In genomic region chr7:45695098-45695497, GRCm38 (mm10) we compare ENCODE assay signal across 19 mouse cellular contexts. TPM values are rescaled to one million over a fixed set of nuclear protein-coding genes. Genes with fewer than 3 reads are reported as not detected.
A peak's percentile ranks its signal among the peaks of the same experiment; 100 is the strongest.
DNase-seq lines count a peak whose midpoint lies in the region; ATAC-seq and TF ChIP-seq lines count a peak whose summit lies in the region.
"Had no signal": no experiment of that assay in that cellular context is flagged by ENCODE, and none has a peak within 500 bp of the region (broad histone marks: within the 10 kb centered on the region; RNA-seq: fewer than 3 reads in every experiment).

No protein-coding gene starts in this region.

- TF ChIP-seq POLR2A in thymus, adult 2 months (IDR thresholded peaks at IDR 0.05; ENCODE audit: control insufficient read depth, extremely low read depth, insufficient read depth, low read length, poor library complexity), result no peak

- TF ChIP-seq CTCF in gastrocnemius, adult 2 months (IDR thresholded peaks at IDR 0.05), result no peak
- TF ChIP-seq CTCF in thymus, adult 2 months (IDR thresholded peaks at IDR 0.05; ENCODE audit: borderline replicate concordance, control insufficient read depth, extremely low read depth, insufficient read depth, low read length, poor library complexity), result no peak

- H3K4me3 ChIP-seq in gastrocnemius, adult 2 months, result no peak overlapping the region
- no peak overlapping the region for H3K4me3 ChIP-seq in thymus, adult 2 months (ENCODE audit: control insufficient read depth, insufficient read depth, low read length)
- no peak overlapping the region for H3K4me3 ChIP-seq in limb, embryonic 10.5 days
- H3K4me3 ChIP-seq in kidney, embryonic 15.5 days (replicated peaks), result no peak overlapping the region
- H3K4me3 ChIP-seq: erythroblast, embryonic 14.5 days; intestine, embryonic 15.5 days; liver, embryonic 12.5 days; midbrain, embryonic 15.5 days had no signal

- 6% methylated on average over 6 of the region's 6 CpGs for WGBS in thymus, adult 2 months
- 14% methylated on average over 6 of the region's 6 CpGs for WGBS in limb, embryonic 10.5 days
- WGBS in kidney, embryonic 15.5 days, result 14% methylated on average over 6 of the region's 6 CpGs

- H3K27ac ChIP-seq in gastrocnemius, adult 2 months, result no peak overlapping the region
- H3K27ac ChIP-seq in thymus, adult 2 months (ENCODE audit: control insufficient read depth, insufficient read depth, low read length), result no peak overlapping the region
- H3K27ac ChIP-seq in limb, embryonic 10.5 days, result peak overlapping the region; percentile 76
- no peak overlapping the region for H3K27ac ChIP-seq in kidney, embryonic 15.5 days
- H3K27ac ChIP-seq: intestine, embryonic 15.5 days; liver, embryonic 12.5 days; midbrain, embryonic 15.5 days had no signal

- no peak overlapping the region for H3K4me2 ChIP-seq in kidney, embryonic 15.5 days
- H3K4me2 ChIP-seq: intestine, embryonic 15.5 days; liver, embryonic 12.5 days; midbrain, embryonic 15.5 days had no signal

- peaks cover 12% of the 10 kb centered on the region for H3K4me1 ChIP-seq in thymus, adult 2 months (replicated peaks; ENCODE audit: control insufficient read depth, insufficient read depth, low read length)
- peaks cover 39% of the 10 kb centered on the region for H3K4me1 ChIP-seq in limb, embryonic 10.5 days
- peaks cover 13% of the 10 kb centered on the region for H3K4me1 ChIP-seq in kidney, embryonic 15.5 days

- peaks cover 11% of the 10 kb centered on the region; the same call in 1 of the 2 replicates for H3K27me3 ChIP-seq in thymus, adult 2 months (ENCODE audit: control insufficient read depth, insufficient read depth, low read length)
- H3K27me3 ChIP-seq in limb, embryonic 10.5 days (ENCODE audit: low read depth, poor library complexity, severe bottlenecking), result peaks cover 25% of the 10 kb centered on the region
- peaks cover 23% of the 10 kb centered on the region for H3K27me3 ChIP-seq in kidney, embryonic 15.5 days
- H3K27me3 ChIP-seq: midbrain, embryonic 15.5 days had no signal

- H3K9me3 ChIP-seq in limb, embryonic 10.5 days (replicated peaks), result no peaks in the 10 kb centered on the region
- no peaks in the 10 kb centered on the region for H3K9me3 ChIP-seq in kidney, embryonic 15.5 days (replicated peaks)
- H3K9me3 ChIP-seq: intestine, embryonic 15.5 days; liver, embryonic 12.5 days; midbrain, embryonic 15.5 days had no signal

- no peak overlapping the region for H3K9ac ChIP-seq in kidney, embryonic 15.5 days
- H3K9ac ChIP-seq: intestine, embryonic 15.5 days; liver, embryonic 12.5 days; midbrain, embryonic 15.5 days had no signal

- no peaks in the 10 kb centered on the region for H3K36me3 ChIP-seq in thymus, adult 2 months (ENCODE audit: control insufficient read depth, insufficient read depth, low read length)
- no peaks in the 10 kb centered on the region for H3K36me3 ChIP-seq in limb, embryonic 10.5 days
- no peaks in the 10 kb centered on the region for H3K36me3 ChIP-seq in kidney, embryonic 15.5 days
- H3K36me3 ChIP-seq: intestine, embryonic 15.5 days; liver, embryonic 12.5 days; midbrain, embryonic 15.5 days had no signal

- no peak for ATAC-seq in erythroblast, adult 5-6 weeks (replicated peaks; ENCODE audit: low FRiP score, poor library complexity, severe bottlenecking)
- no peak for ATAC-seq in kidney, embryonic 15.5 days (replicated peaks; ENCODE audit: low FRiP score)
- ATAC-seq: activated CD4-positive, CD25-positive, alpha-beta regulatory T cell, adult 4 months; intestine, embryonic 15.5 days; liver, embryonic 12.5 days; midbrain, embryonic 15.5 days had no signal

- intact Hi-C loops in gastrocnemius, postnatal 14 days (cut with DNase I; ENCODE audit: low total_unique reads), result no loop called here
- intact Hi-C loops in gastrocnemius, adult 2 months (cut with DNase I), result no loop called here
- intact Hi-C loops in left cerebral cortex, postnatal 14 days (cut with DNase I), result loop anchor here (5.0 kb wide), 1 partner anchor 53 kb away; no protein-coding TSS in a partner anchor

- peak; percentile 2 for DNase-seq in gastrocnemius, postnatal 14 days
- DNase-seq in gastrocnemius, adult 2 months, result no peak
- peak; percentile 53 for DNase-seq in thymus, postnatal 14 days
- no peak for DNase-seq in thymus, adult 2 months
- peak; percentile 76 for DNase-seq in limb, embryonic 10.5 days (ENCODE audit: low spot score)
- DNase-seq in left cerebral cortex, postnatal 14 days (ENCODE audit: low spot score in 2 of 2), result no peak
- DNase-seq: cerebellum, adult 9-10 months; kidney, postnatal 36 days; lung, postnatal 14 days; right cerebral cortex, postnatal 14 days had no signal

RNA-seq across cellular contexts. Expression of gene Sec1, which starts 0.9 kb away (rescaled TPM):
- under 1 TPM; 0.18 to 0.31 TPM for total RNA-seq in gastrocnemius, postnatal 14 days (2021)
- total RNA-seq in gastrocnemius, adult 2 months (2021), result under 1 TPM in 1 of 2 experiments, not detected in 1; 0.25 TPM
- 1.6 and 1.9 TPM in 2 replicates for polyA plus RNA-seq in thymus, adult 2 months (2012; rRNA removed)
- polyA plus RNA-seq in limb, embryonic 10.5 days (2016; fragmentation: Nextera tagmentation; extraction: Ambion mirVana), result 0.54 and 0.83 TPM in 2 replicates
- not detected in 2 replicates for total RNA-seq in erythroblast, adult 5-6 weeks (2015; ENCODE audit: low replicate concordance)
- not detected in 2 replicates for total RNA-seq in erythroblast, adult 5-6 weeks (2017; ENCODE audit: low replicate concordance)
- 0.19 and 0.29 TPM in 2 replicates for polyA plus RNA-seq in kidney, embryonic 15.5 days (2015; fragmentation: Nextera tagmentation; extraction: Ambion mirVana)
- under 1 TPM; 0.20 to 0.30 TPM for total RNA-seq in left cerebral cortex, postnatal 14 days (2021)
- total RNA-seq: granulocyte monocyte progenitor cell, adult 5-6 weeks had no signal
- polyA plus RNA-seq: activated CD4-positive, CD25-positive, alpha-beta regulatory T cell, adult 4 months; erythroblast, embryonic 14.5 days had no signal

RNA-seq across cellular contexts. Expression of gene Car11, which starts 4.5 kb away (rescaled TPM):
- 1 to 10 TPM; 4.5 to 4.6 TPM for total RNA-seq in gastrocnemius, postnatal 14 days (2021)
- total RNA-seq in gastrocnemius, adult 2 months (2021), result 10 to 100 TPM in 1 of 2 experiments, 1 to 10 TPM in 1; 7.7 to 16.4 TPM
- polyA plus RNA-seq in thymus, adult 2 months (2012; rRNA removed), result 2.2 and 2.7 TPM in 2 replicates
- 2.2 and 4.9 TPM in 2 replicates for polyA plus RNA-seq in limb, embryonic 10.5 days (2016; fragmentation: Nextera tagmentation; extraction: Ambion mirVana)
- not detected in 2 replicates for total RNA-seq in erythroblast, adult 5-6 weeks (2015; ENCODE audit: low replicate concordance)
- total RNA-seq in erythroblast, adult 5-6 weeks (2017; ENCODE audit: low replicate concordance), result not detected in 2 replicates
- polyA plus RNA-seq in kidney, embryonic 15.5 days (2015; fragmentation: Nextera tagmentation; extraction: Ambion mirVana), result 8.6 and 8.8 TPM in 2 replicates
- total RNA-seq in left cerebral cortex, postnatal 14 days (2021), result 100 to 1,000 TPM; 168 to 172 TPM
- total RNA-seq: granulocyte monocyte progenitor cell, adult 5-6 weeks; neutrophil, adult 5-6 weeks had no signal
- polyA plus RNA-seq: erythroblast, embryonic 14.5 days had no signal

RNA-seq across cellular contexts. Expression of gene Dbp, which starts 9.8 kb away (rescaled TPM):
- total RNA-seq in gastrocnemius, postnatal 14 days (2021), result 10 to 100 TPM; 20.6 to 32.8 TPM
- 100 to 1,000 TPM in 1 of 2 experiments, 1 to 10 TPM in 1; 8.8 to 105 TPM for total RNA-seq in gastrocnemius, adult 2 months (2021)
- polyA plus RNA-seq in thymus, adult 2 months (2012; rRNA removed), result 28.2 and 31.3 TPM in 2 replicates
- polyA plus RNA-seq in limb, embryonic 10.5 days (2016; fragmentation: Nextera tagmentation; extraction: Ambion mirVana), result 3.7 and 4.7 TPM in 2 replicates
- total RNA-seq in erythroblast, adult 5-6 weeks (2015; ENCODE audit: low replicate concordance), result 1.5 and 1.9 TPM in 2 replicates
- 0.77 and 2.2 TPM in 2 replicates for total RNA-seq in erythroblast, adult 5-6 weeks (2017; ENCODE audit: low replicate concordance)
- 3.7 and 4.7 TPM in 2 replicates for polyA plus RNA-seq in kidney, embryonic 15.5 days (2015; fragmentation: Nextera tagmentation; extraction: Ambion mirVana)
- 10 to 100 TPM; 68.7 to 83.5 TPM for total RNA-seq in left cerebral cortex, postnatal 14 days (2021)

RNA-seq across cellular contexts. Expression of gene Ntn5, which starts 11.3 kb away (rescaled TPM):
- under 1 TPM; 0.51 to 0.62 TPM for total RNA-seq in gastrocnemius, postnatal 14 days (2021)
- under 1 TPM; 0.20 to 0.50 TPM for total RNA-seq in gastrocnemius, adult 2 months (2021)
- polyA plus RNA-seq in thymus, adult 2 months (2012; rRNA removed), result 3.9 and 4.2 TPM in 2 replicates
- polyA plus RNA-seq in limb, embryonic 10.5 days (2016; fragmentation: Nextera tagmentation; extraction: Ambion mirVana), result 0.16 and 0.39 TPM in 2 replicates
- not detected in 2 replicates for total RNA-seq in erythroblast, adult 5-6 weeks (2015; ENCODE audit: low replicate concordance)
- total RNA-seq in erythroblast, adult 5-6 weeks (2017; ENCODE audit: low replicate concordance), result not detected in 2 replicates
- 0.21 and 0.24 TPM in 2 replicates for polyA plus RNA-seq in kidney, embryonic 15.5 days (2015; fragmentation: Nextera tagmentation; extraction: Ambion mirVana)
- total RNA-seq in left cerebral cortex, postnatal 14 days (2021), result 1 to 10 TPM in 1 of 2 experiments, under 1 TPM in 1; 0.91 to 1.5 TPM
- total RNA-seq: granulocyte monocyte progenitor cell, adult 5-6 weeks; neutrophil, adult 5-6 weeks had no signal
- polyA plus RNA-seq: activated CD4-positive, CD25-positive, alpha-beta regulatory T cell, adult 4 months; erythroblast, embryonic 14.5 days; liver, embryonic 12.5 days had no signal

RNA-seq across cellular contexts. Expression of gene Rpl18, which starts 20.2 kb away (rescaled TPM):
- 100 to 1,000 TPM; 607 to 662 TPM for total RNA-seq in gastrocnemius, postnatal 14 days (2021)
- 100 to 1,000 TPM; 451 to 508 TPM for total RNA-seq in gastrocnemius, adult 2 months (2021)
- 2,384 and 2,707 TPM in 2 replicates for polyA plus RNA-seq in thymus, adult 2 months (2012; rRNA removed)
- polyA plus RNA-seq in limb, embryonic 10.5 days (2016; fragmentation: Nextera tagmentation; extraction: Ambion mirVana), result 1,218 and 1,459 TPM in 2 replicates
- total RNA-seq in erythroblast, adult 5-6 weeks (2015; ENCODE audit: low replicate concordance), result 423 and 424 TPM in 2 replicates
- total RNA-seq in erythroblast, adult 5-6 weeks (2017; ENCODE audit: low replicate concordance), result 286 and 289 TPM in 2 replicates
- polyA plus RNA-seq in kidney, embryonic 15.5 days (2015; fragmentation: Nextera tagmentation; extraction: Ambion mirVana), result 1,132 and 1,166 TPM in 2 replicates
- 100 to 1,000 TPM; 369 to 389 TPM for total RNA-seq in left cerebral cortex, postnatal 14 days (2021)

Comparison
In these comparisons a context has a peak if more than half of its experiments do, and no peak if none do; other contexts are left out.
1. DNase-seq: peak in gastrocnemius, postnatal 14 days (single experiment), thymus, postnatal 14 days (single experiment) and limb, embryonic 10.5 days (single experiment); none in gastrocnemius, adult 2 months (single experiment), thymus, adult 2 months (single experiment) and left cerebral cortex, postnatal 14 days (0 of 2).
2. RNA of gene Car11, which starts 4.5 kb away (total RNA-seq): 168 to 172 TPM in left cerebral cortex, postnatal 14 days; 7.7 to 16.4 TPM in gastrocnemius, adult 2 months, 4.5 to 4.6 TPM in gastrocnemius, postnatal 14 days and not detected in erythroblast, adult 5-6 weeks; every median in the first group is over 4 times any median in the second.